Mouse (Mus musculus): ENCODE results near the gene Cd28. TPM values are rescaled to one million over a fixed set of nuclear protein-coding genes. Genes with fewer than 3 reads are reported as not detected.

Cd28 gene
- polyA plus RNA-seq, 2 experiments: 0.24 to 0.25 TPM

- WGBS: 84% methylated on average over 5 of the region's 5 CpGs
- Histone ChIP-seq H3K27me3 (ENCODE audit: control insufficient read depth, insufficient read depth, low read length) (no peaks in the 10 kb centered on the region), H3K27ac (replicated peaks; ENCODE audit: low read depth, low read length) (no peak overlapping the region), H3K4me3 (replicated peaks; ENCODE audit: low read length) (no peak overlapping the region), H3K9me3 (ENCODE audit: control insufficient read depth, low read length) (no peaks in the 10 kb centered on the region), H3K4me1 (ENCODE audit: control insufficient read depth, insufficient read depth, low read length) (peaks cover 11% of the 10 kb centered on the region), H3K9ac (ENCODE audit: low read depth, low read length, severe bottlenecking) (no peak overlapping the region), H3K36me3 (ENCODE audit: control insufficient read depth, insufficient read depth, low read length) (no peaks in the 10 kb centered on the region), H3K4me2 (replicated peaks; ENCODE audit: low read depth, low read length, severe bottlenecking) (no peak overlapping the region)
- no peak for DNase-seq (ENCODE audit: low spot score)
- TF ChIP-seq POLR2A (IDR thresholded peaks at IDR 0.05; ENCODE audit: borderline replicate concordance, extremely low read depth, insufficient read depth, insufficient read length): no peak
- no peak for ATAC-seq (ENCODE audit: low FRiP score, low read depth)
Measured at GRCm38 (mm10) chr1:60749346-60749840, 32.8 kb downstream of the Cd28 start.

- Histone ChIP-seq H3K27ac (replicated peaks; ENCODE audit: low read depth, low read length) (no peak overlapping the region), H3K36me3 (ENCODE audit: control insufficient read depth, insufficient read depth, low read length) (no peaks in the 10 kb centered on the region), H3K4me1 (ENCODE audit: control insufficient read depth, insufficient read depth, low read length) (peaks cover 11% of the 10 kb centered on the region), H3K9ac (ENCODE audit: low read depth, low read length, severe bottlenecking) (no peak overlapping the region), H3K4me2 (replicated peaks; ENCODE audit: low read depth, low read length, severe bottlenecking) (no peak overlapping the region), H3K27me3 (ENCODE audit: control insufficient read depth, insufficient read depth, low read length) (no peaks in the 10 kb centered on the region), H3K4me3 (replicated peaks; ENCODE audit: low read length) (no peak overlapping the region), H3K9me3 (ENCODE audit: control insufficient read depth, low read length) (no peaks in the 10 kb centered on the region)
- 89% methylated on average over 6 of the region's 6 CpGs for WGBS
- DNase-seq (ENCODE audit: low spot score) (peak; percentile 55), ATAC-seq (ENCODE audit: low FRiP score, low read depth) (no peak)
- TF ChIP-seq POLR2A (IDR thresholded peaks at IDR 0.05; ENCODE audit: borderline replicate concordance, extremely low read depth, insufficient read depth, insufficient read length): no peak
Measured at GRCm38 (mm10) chr1:60750201-60750765, 33.7 kb downstream of the Cd28 start.

GRCm38 (mm10) chr1:60751011-60751410 lies 34.4 kb downstream of the Cd28 start:
- Histone ChIP-seq H3K9me3 (ENCODE audit: control insufficient read depth, low read length) (no peaks in the 10 kb centered on the region), H3K27ac (replicated peaks; ENCODE audit: low read depth, low read length) (no peak overlapping the region), H3K9ac (ENCODE audit: low read depth, low read length, severe bottlenecking) (no peak overlapping the region), H3K27me3 (ENCODE audit: control insufficient read depth, insufficient read depth, low read length) (no peaks in the 10 kb centered on the region), H3K4me3 (replicated peaks; ENCODE audit: low read length) (no peak overlapping the region), H3K4me2 (replicated peaks; ENCODE audit: low read depth, low read length, severe bottlenecking) (no peak overlapping the region), H3K4me1 (ENCODE audit: control insufficient read depth, insufficient read depth, low read length) (peaks cover 3% of the 10 kb centered on the region; the same call in 1 of the 2 replicates), H3K36me3 (ENCODE audit: control insufficient read depth, insufficient read depth, low read length) (no peaks in the 10 kb centered on the region)
- TF ChIP-seq POLR2A (IDR thresholded peaks at IDR 0.05; ENCODE audit: borderline replicate concordance, extremely low read depth, insufficient read depth, insufficient read length): no peak
- ATAC-seq (ENCODE audit: low FRiP score, low read depth): no peak
- 85% methylated on average over 4 of the region's 4 CpGs for WGBS
- DNase-seq (ENCODE audit: low spot score): no peak

GRCm38 (mm10) chr1:60752986-60753385 lies 36.4 kb downstream of the Cd28 start:
- 73% methylated on average over 1 of the region's 1 CpGs for WGBS
- ATAC-seq (ENCODE audit: low FRiP score, low read depth): no peak

DNA sequence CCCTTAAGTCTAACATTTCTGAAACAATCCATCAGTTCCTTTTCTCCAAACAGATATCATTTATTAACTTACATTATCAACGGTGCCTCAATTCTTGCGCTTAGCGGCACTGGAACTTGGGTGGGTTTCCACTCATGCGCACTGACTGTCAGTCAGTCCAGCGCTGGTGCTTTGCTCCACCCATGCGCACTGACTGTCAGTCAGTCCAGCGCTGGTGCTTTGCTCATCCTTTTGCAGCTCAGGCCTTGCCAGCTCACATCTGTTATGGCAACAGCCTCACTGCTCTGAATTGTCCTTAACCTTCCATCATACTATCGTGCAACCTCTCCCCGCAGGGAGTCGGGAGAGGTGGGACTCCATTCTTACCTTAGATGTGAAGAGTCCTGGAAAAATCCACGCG lies 37.4 kb downstream of the Cd28 start:
- H3K4me3 ChIP-seq (replicated peaks; ENCODE audit: low read length): no peak overlapping the region
- H3K27me3 ChIP-seq (ENCODE audit: control insufficient read depth, insufficient read depth, low read length): no peaks in the 10 kb centered on the region
- ATAC-seq (ENCODE audit: low FRiP score, low read depth) (no peak), DNase-seq (ENCODE audit: low spot score) (no peak)
- H3K9me3 ChIP-seq (ENCODE audit: control insufficient read depth, low read length): no peaks in the 10 kb centered on the region
- H3K4me2 ChIP-seq (replicated peaks; ENCODE audit: low read depth, low read length, severe bottlenecking): no peak overlapping the region
- no peak overlapping the region for H3K9ac ChIP-seq (ENCODE audit: low read depth, low read length, severe bottlenecking)
- no peak overlapping the region for H3K27ac ChIP-seq (replicated peaks; ENCODE audit: low read depth, low read length)
- no peak for TF ChIP-seq POLR2A (IDR thresholded peaks at IDR 0.05; ENCODE audit: borderline replicate concordance, extremely low read depth, insufficient read depth, insufficient read length)
- 93% methylated on average over 12 of the region's 12 CpGs for WGBS
- no peaks in the 10 kb centered on the region for H3K4me1 ChIP-seq (ENCODE audit: control insufficient read depth, insufficient read depth, low read length)
- no peaks in the 10 kb centered on the region for H3K36me3 ChIP-seq (ENCODE audit: control insufficient read depth, insufficient read depth, low read length)

More at GRCm38 (mm10) chr1:60752986-60753385, 36.4 kb downstream of the Cd28 start:
- Histone ChIP-seq H3K27me3 (ENCODE audit: control insufficient read depth, insufficient read depth, low read length) (no peaks in the 10 kb centered on the region), H3K4me3 (replicated peaks; ENCODE audit: low read length) (no peak overlapping the region), H3K9me3 (ENCODE audit: control insufficient read depth, low read length) (no peaks in the 10 kb centered on the region), H3K27ac (replicated peaks; ENCODE audit: low read depth, low read length) (no peak overlapping the region), H3K4me2 (replicated peaks; ENCODE audit: low read depth, low read length, severe bottlenecking) (no peak overlapping the region), H3K36me3 (ENCODE audit: control insufficient read depth, insufficient read depth, low read length) (no peaks in the 10 kb centered on the region), H3K9ac (ENCODE audit: low read depth, low read length, severe bottlenecking) (no peak overlapping the region), H3K4me1 (ENCODE audit: control insufficient read depth, insufficient read depth, low read length) (no peaks in the 10 kb centered on the region)
- DNase-seq (ENCODE audit: low spot score): no peak
- TF ChIP-seq POLR2A (IDR thresholded peaks at IDR 0.05; ENCODE audit: borderline replicate concordance, extremely low read depth, insufficient read depth, insufficient read length): no peak

Data from limb, embryonic 14.5 days (tissue).